In the genomic region with DNA sequence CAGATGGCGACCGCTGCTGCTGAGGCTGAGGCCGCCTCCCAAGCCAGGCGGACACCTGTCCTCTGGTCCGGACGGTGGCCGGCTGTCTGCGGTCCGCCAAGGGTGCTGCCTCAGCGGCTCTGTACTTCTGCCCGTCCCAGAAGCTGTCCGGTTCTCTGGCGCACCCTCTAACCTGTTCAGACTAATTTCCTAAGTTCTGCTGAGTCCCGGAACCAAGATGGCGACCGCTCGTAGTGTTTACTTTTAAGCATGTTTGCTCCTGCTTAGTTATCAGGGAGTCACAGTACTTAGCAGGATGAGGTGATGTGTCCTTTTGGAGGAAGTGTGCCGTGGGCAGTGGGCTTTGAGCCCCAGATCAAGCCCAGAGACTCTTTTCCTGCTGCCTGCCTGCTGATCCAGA, we compare ENCODE assay signal across 19 mouse cellular contexts. TPM values are rescaled to one million over a fixed set of nuclear protein-coding genes. Genes with fewer than 3 reads are reported as not detected.
DNase-seq lines count a peak whose midpoint lies in the region; ATAC-seq and TF ChIP-seq lines count a peak whose summit lies in the region.
"Not testable (repeated sequence)": the region's sequence is repeated elsewhere in the genome, so short reads cannot be mapped to it uniquely, and the experiment has no call there.
"Had no signal": no experiment of that assay in that cellular context is flagged by ENCODE, and none has a peak within 500 bp of the region (broad histone marks: within the 10 kb centered on the region; RNA-seq: fewer than 3 reads in every experiment).

No protein-coding gene starts in this region.

- DNase-seq in R1 (ENCODE audit: low read depth, low spot score), result peak; percentile 53
- DNase-seq in forebrain, embryonic 10.5 days (ENCODE audit: extremely low spot score, low spot score), result peak; percentile 13
- not testable (repeated sequence) for DNase-seq in heart, postnatal 0 days (ENCODE audit: low spot score)
- peak; percentile 15 for DNase-seq in liver, postnatal 0 days

- not testable (repeated sequence) for H3K27ac ChIP-seq in forebrain, embryonic 10.5 days; heart, postnatal 0 days (ENCODE audit: low read depth); intestine, postnatal 0 days (ENCODE audit: low read depth, low read length); liver, postnatal 0 days (ENCODE audit: low read depth); midbrain, embryonic 12.5 days (replicated peaks); stomach, embryonic 15.5 days

- peaks cover 22% of the 10 kb centered on the region for H3K9me3 ChIP-seq in forebrain, embryonic 10.5 days
- not testable (repeated sequence) for H3K9me3 ChIP-seq in heart, postnatal 0 days (replicated peaks; ENCODE audit: control insufficient read depth, low read length); intestine, postnatal 0 days (ENCODE audit: control insufficient read depth); liver, postnatal 0 days (ENCODE audit: low read length); stomach, embryonic 15.5 days
- H3K9me3 ChIP-seq in midbrain, embryonic 12.5 days, result peaks cover 15% of the 10 kb centered on the region

- TF ChIP-seq CTCF in heart, postnatal 0 days (IDR thresholded peaks at IDR 0.05; ENCODE audit: low read depth); intestine, postnatal 0 days (IDR thresholded peaks at IDR 0.05; ENCODE audit: low read depth); liver, postnatal 0 days (IDR thresholded peaks at IDR 0.05; ENCODE audit: low read depth): not testable (repeated sequence)

- H3K4me1 ChIP-seq in forebrain, embryonic 10.5 days; heart, postnatal 0 days (ENCODE audit: control insufficient read depth, insufficient read depth); intestine, postnatal 0 days (replicated peaks; ENCODE audit: control insufficient read depth, insufficient read depth, low read length); liver, postnatal 0 days (ENCODE audit: insufficient read depth); midbrain, embryonic 12.5 days; stomach, embryonic 15.5 days: not testable (repeated sequence)

- H3K9ac ChIP-seq in heart, postnatal 0 days (replicated peaks; ENCODE audit: low read depth, low read length); intestine, postnatal 0 days (ENCODE audit: low read depth, low read length); liver, postnatal 0 days (replicated peaks); midbrain, embryonic 12.5 days (replicated peaks); stomach, embryonic 15.5 days: not testable (repeated sequence)

- WGBS in forebrain, embryonic 10.5 days, result 84% methylated on average over 9 of the region's 18 CpGs
- WGBS in heart, postnatal 0 days, result 78% methylated on average over 7 of the region's 18 CpGs
- 82% methylated on average over 7 of the region's 18 CpGs for WGBS in intestine, postnatal 0 days
- 78% methylated on average over 7 of the region's 18 CpGs for whole genome bisulfite sequencing in liver, postnatal 0 days (ENCODE audit: insufficient replicate concordance)
- WGBS in midbrain, embryonic 12.5 days, result 88% methylated on average over 10 of the region's 18 CpGs
- 81% methylated on average over 9 of the region's 18 CpGs for WGBS in stomach, embryonic 15.5 days

- not testable (repeated sequence) for H3K4me3 ChIP-seq in forebrain, embryonic 10.5 days; heart, postnatal 0 days (ENCODE audit: low read depth, low read length); intestine, postnatal 0 days (ENCODE audit: low read depth, low read length); liver, postnatal 0 days (ENCODE audit: low read depth, low read length); midbrain, embryonic 12.5 days; stomach, embryonic 15.5 days (replicated peaks)

- H3K27me3 ChIP-seq in forebrain, embryonic 10.5 days (ENCODE audit: poor library complexity, severe bottlenecking); heart, postnatal 0 days (ENCODE audit: control insufficient read depth, insufficient read depth, low read length); intestine, postnatal 0 days (replicated peaks; ENCODE audit: control insufficient read depth, insufficient read depth, low read length); liver, postnatal 0 days (ENCODE audit: insufficient read depth, low read length); midbrain, embryonic 12.5 days; stomach, embryonic 15.5 days (replicated peaks): not testable (repeated sequence)

- not testable (repeated sequence) for H3K4me2 ChIP-seq in heart, postnatal 0 days (ENCODE audit: low read depth, low read length); intestine, postnatal 0 days (replicated peaks; ENCODE audit: low read depth); liver, postnatal 0 days (ENCODE audit: low read depth, low read length); midbrain, embryonic 12.5 days (replicated peaks); stomach, embryonic 15.5 days

- not testable (repeated sequence) for TF ChIP-seq EP300 in heart, postnatal 0 days (IDR thresholded peaks at IDR 0.05; ENCODE audit: low read depth); liver, postnatal 0 days (IDR thresholded peaks at IDR 0.05; ENCODE audit: low read depth)

- peak; percentile 41; the same call in 1 of the 2 replicates for ATAC-seq in heart, postnatal 0 days (ENCODE audit: insufficient read depth, low read depth)
- ATAC-seq in intestine, postnatal 0 days, result peak; percentile 45
- not testable (repeated sequence) for ATAC-seq in liver, postnatal 0 days
- peak; percentile 12; the same call in 1 of the 2 replicates for ATAC-seq in midbrain, embryonic 12.5 days (ENCODE audit: low FRiP score, low read depth)
- peak; percentile 47; the same call in 1 of the 2 replicates for ATAC-seq in stomach, embryonic 15.5 days (ENCODE audit: insufficient read depth, low FRiP score, low read depth)

- H3K36me3 ChIP-seq in forebrain, embryonic 10.5 days (replicated peaks); heart, postnatal 0 days (replicated peaks; ENCODE audit: control insufficient read depth, insufficient read depth, low read length); intestine, postnatal 0 days (ENCODE audit: control insufficient read depth, insufficient read depth); liver, postnatal 0 days (replicated peaks; ENCODE audit: insufficient read depth, low read length); midbrain, embryonic 12.5 days; stomach, embryonic 15.5 days: not testable (repeated sequence)

RNA-seq across cellular contexts. Expression of a gene that starts 13.9 kb away (rescaled TPM):
- not detected in 2 replicates for polyA plus RNA-seq in forebrain, embryonic 10.5 days (2016; fragmentation: Nextera tagmentation; extraction: Ambion mirVana)
- total RNA-seq in heart, postnatal 0 days (2014; rRNA removed; ENCODE audit: low replicate concordance), result not detected in 2 replicates
- not detected in 2 replicates for polyA plus RNA-seq in heart, postnatal 0 days (2015; fragmentation: Nextera tagmentation; extraction: Ambion mirVana)
- polyA plus RNA-seq in intestine, postnatal 0 days (2015; fragmentation: Nextera tagmentation; extraction: Ambion mirVana), result not detected in 2 replicates
- not detected in 2 replicates for polyA plus RNA-seq in liver, postnatal 0 days (2015; fragmentation: Nextera tagmentation; extraction: Ambion mirVana)
- not detected in 2 replicates for polyA plus RNA-seq in midbrain, embryonic 12.5 days (2016; fragmentation: Nextera tagmentation; extraction: Ambion mirVana)
- polyA plus RNA-seq in stomach, embryonic 15.5 days (2015; fragmentation: Nextera tagmentation; extraction: Ambion mirVana), result not detected in 2 replicates
- total RNA-seq: adrenal gland, adult 2 months; gastrocnemius, adult 18-20 months; gastrocnemius, postnatal 4 days; heart, postnatal 25 days; layer of hippocampus, adult 8-10 months; left cerebral cortex, postnatal 25 days; liver, adult 2 months had no signal
- polyA plus RNA-seq: adrenal gland, adult 2 months; cerebellum, adult 2 months; embryonic facial prominence, embryonic 10.5 days; kidney, adult 2 months; liver, adult 2 months; lung, adult 2 months; midbrain, embryonic 16.5 days had no signal

RNA-seq across cellular contexts. Expression of a gene that starts 43.3 kb away (rescaled TPM):
- polyA plus RNA-seq in forebrain, embryonic 10.5 days (2016; fragmentation: Nextera tagmentation; extraction: Ambion mirVana), result not detected in 2 replicates
- total RNA-seq in heart, postnatal 0 days (2014; rRNA removed; ENCODE audit: low replicate concordance), result not detected in 2 replicates
- polyA plus RNA-seq in heart, postnatal 0 days (2015; fragmentation: Nextera tagmentation; extraction: Ambion mirVana), result 0.12 and 0.15 TPM in 2 replicates
- polyA plus RNA-seq in intestine, postnatal 0 days (2015; fragmentation: Nextera tagmentation; extraction: Ambion mirVana), result not detected in 2 replicates
- polyA plus RNA-seq in liver, postnatal 0 days (2015; fragmentation: Nextera tagmentation; extraction: Ambion mirVana), result not detected in 2 replicates
- polyA plus RNA-seq in midbrain, embryonic 12.5 days (2016; fragmentation: Nextera tagmentation; extraction: Ambion mirVana), result not detected in 2 replicates
- polyA plus RNA-seq in stomach, embryonic 15.5 days (2015; fragmentation: Nextera tagmentation; extraction: Ambion mirVana), result not detected in 2 replicates
- total RNA-seq: adrenal gland, adult 2 months; gastrocnemius, adult 18-20 months; gastrocnemius, postnatal 4 days; heart, postnatal 25 days; layer of hippocampus, adult 8-10 months; left cerebral cortex, postnatal 25 days; liver, adult 2 months had no signal
- polyA plus RNA-seq: adrenal gland, adult 2 months; cerebellum, adult 2 months; embryonic facial prominence, embryonic 10.5 days; kidney, adult 2 months; liver, adult 2 months; midbrain, embryonic 16.5 days had no signal

RNA-seq across cellular contexts. Expression of a gene that starts 51.9 kb away (rescaled TPM):
- polyA plus RNA-seq in forebrain, embryonic 10.5 days (2016; fragmentation: Nextera tagmentation; extraction: Ambion mirVana), result not detected in 2 replicates
- total RNA-seq in heart, postnatal 0 days (2014; rRNA removed; ENCODE audit: low replicate concordance), result not detected in 2 replicates
- polyA plus RNA-seq in heart, postnatal 0 days (2015; fragmentation: Nextera tagmentation; extraction: Ambion mirVana), result not detected in 2 replicates
- not detected in 2 replicates for polyA plus RNA-seq in intestine, postnatal 0 days (2015; fragmentation: Nextera tagmentation; extraction: Ambion mirVana)
- not detected in 2 replicates for polyA plus RNA-seq in liver, postnatal 0 days (2015; fragmentation: Nextera tagmentation; extraction: Ambion mirVana)
- polyA plus RNA-seq in midbrain, embryonic 12.5 days (2016; fragmentation: Nextera tagmentation; extraction: Ambion mirVana), result not detected in 2 replicates
- not detected in 2 replicates for polyA plus RNA-seq in stomach, embryonic 15.5 days (2015; fragmentation: Nextera tagmentation; extraction: Ambion mirVana)
- total RNA-seq: adrenal gland, adult 2 months; gastrocnemius, adult 18-20 months; gastrocnemius, postnatal 4 days; heart, postnatal 25 days; layer of hippocampus, adult 8-10 months; left cerebral cortex, postnatal 25 days; liver, adult 2 months had no signal
- polyA plus RNA-seq: adrenal gland, adult 2 months; embryonic facial prominence, embryonic 10.5 days; kidney, adult 2 months; liver, adult 2 months; lung, adult 2 months; midbrain, embryonic 16.5 days had no signal
